Mouse (Mus musculus) embryonic fibroblast, embryonic 13.5 days (primary cell): Measurements from ENCODE around the gene Mb.

Experiments used
- CTCF ChIP-seq: IDR thresholded peaks from 2 replicates; pipeline ENCODE4 v1.5.1; 2011; ENCODE audit warnings: mild to moderate bottlenecking, control low read depth, low read length, moderate library complexity, borderline replicate concordance; ENCODE audit not compliant: insufficient read depth
- POLR2A ChIP-seq: IDR thresholded peaks from 2 replicates; pipeline ENCODE4 v1.6.1; 2011; ENCODE audit warnings: low read depth, mild to moderate bottlenecking, control low read depth, low read length, moderate library complexity

GRCm38 (mm10) chr15:76976619-76977018, 73.9 kb downstream of the Mb start:
- TF ChIP-seq CTCF (no peak), POLR2A (no peak)
